Mouse (Mus musculus) myocyte (in vitro differentiated cells): ENCODE measurements at regions not wholly inside any gene's neighbourhood (a gene's known extent, or its start where the extent isn't known, plus 50 kb on each side); places are given as distances from the start of the nearest gene placed in this dataset.

Experiments used
- H3K27me3 ChIP-seq: one replicate; pipeline ENCODE4 v1.6.1; 2011; ENCODE audit not compliant: control insufficient read depth, insufficient read depth, insufficient read length
- H3K36me3 ChIP-seq: one replicate; pipeline ENCODE4 v1.6.1; 2011; ENCODE audit not compliant: control insufficient read depth, insufficient read depth
- H3K4me2 ChIP-seq: one replicate; pipeline ENCODE4 v1.6.1; 2011; ENCODE audit warnings: low read depth, control low read depth
- H3K4me3 ChIP-seq: one replicate; pipeline ENCODE4 v1.5.1; 2011; ENCODE audit warnings: mild to moderate bottlenecking, control low read depth, moderate library complexity
- H3K79me2 ChIP-seq: one replicate; pipeline ENCODE4 v1.6.1; 2011; ENCODE audit not compliant: control insufficient read depth, insufficient read depth
- H3ac ChIP-seq: one replicate; pipeline ENCODE4 v1.6.1; 2011; ENCODE audit not compliant: control insufficient read depth, insufficient read length
- CEBPB ChIP-seq: IDR thresholded peaks from 2 replicates; pipeline ENCODE4 v1.6.1; 2011; ENCODE audit warnings: mild to moderate bottlenecking, moderate library complexity; ENCODE audit not compliant: poor library complexity, insufficient read depth, severe bottlenecking
- E2F4 ChIP-seq: IDR thresholded peaks from one replicate; pipeline ENCODE4 v1.6.1; 2011; ENCODE audit warnings: mild to moderate bottlenecking, control low read depth, moderate library complexity; ENCODE audit not compliant: insufficient read depth
- MAX ChIP-seq: IDR thresholded peaks from one replicate; pipeline ENCODE4 v1.6.1; 2011; ENCODE audit warnings: low read depth, mild to moderate bottlenecking, control low read depth
- MYOD1 ChIP-seq, 3 experiments: IDR thresholded peaks; one replicate each; pipeline ENCODE4 v1.6.1; 2011; ENCODE audit warnings: control low read depth in 2 of 3, low read depth in 2 of 3, mild to moderate bottlenecking in 2 of 3, moderate library complexity in 1 of 3; ENCODE audit not compliant: insufficient read length in 2 of 3, control insufficient read depth in 1 of 3
- MYOG ChIP-seq, 3 experiments: IDR thresholded peaks; one replicate each; pipeline ENCODE4 v1.6.1; 2011; ENCODE audit warnings: control low read depth in 2 of 3, low read depth in 2 of 3, mild to moderate bottlenecking in 2 of 3; ENCODE audit not compliant: insufficient read length in 2 of 3, control insufficient read depth in 1 of 3, insufficient read depth in 1 of 3
- POLR2A ChIP-seq: IDR thresholded peaks from one replicate; pipeline ENCODE4 v1.6.1; 2011; ENCODE audit warnings: low read depth, mild to moderate bottlenecking, control low read depth, moderate library complexity; ENCODE audit not compliant: insufficient read length
- POLR2AphosphoS2 ChIP-seq: IDR thresholded peaks from one replicate; pipeline ENCODE4 v1.6.1; 2011; ENCODE audit warnings: low read depth, control low read depth; ENCODE audit not compliant: insufficient read length
- REST ChIP-seq: IDR thresholded peaks from one replicate; pipeline ENCODE4 v1.6.1; 2011; ENCODE audit warnings: mild to moderate bottlenecking, control low read depth, moderate library complexity; ENCODE audit not compliant: insufficient read depth, insufficient read length
- SRF ChIP-seq: IDR thresholded peaks from one replicate; pipeline ENCODE4 v1.6.1; 2011; ENCODE audit warnings: low read depth; ENCODE audit not compliant: control insufficient read depth, insufficient read length
- TCF12 ChIP-seq: IDR thresholded peaks from one replicate; pipeline ENCODE4 v1.6.1; 2011; ENCODE audit warnings: mild to moderate bottlenecking, control low read depth; ENCODE audit not compliant: poor library complexity, insufficient read depth, severe bottlenecking
- TCF3 ChIP-seq: IDR thresholded peaks from one replicate; pipeline ENCODE4 v1.6.1; 2011; ENCODE audit warnings: low read depth, control low read depth; ENCODE audit not compliant: insufficient read length
- USF1 ChIP-seq: IDR thresholded peaks from one replicate; pipeline ENCODE4 v1.6.1; 2011; ENCODE audit warnings: low read depth, mild to moderate bottlenecking, control low read depth, moderate library complexity

DNA sequence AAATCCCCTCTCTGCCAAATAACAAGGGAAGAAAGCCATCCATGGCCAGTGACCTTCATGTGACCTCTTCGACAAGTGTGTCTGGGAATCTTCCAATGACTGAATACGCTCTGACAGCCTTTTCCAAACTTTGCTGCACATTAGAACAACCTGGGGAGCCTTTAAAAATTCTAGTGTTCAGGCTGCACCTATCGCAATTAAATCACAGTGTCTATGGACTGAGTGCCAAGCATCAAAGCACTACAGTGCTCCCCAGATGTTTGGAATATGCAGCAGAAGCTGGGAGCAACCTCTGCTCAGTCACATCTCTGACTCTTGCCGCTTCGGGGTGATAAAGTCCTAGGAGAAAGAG is 370.2 kb upstream of the Atp2b1 start:
- H3K27me3 ChIP-seq = no peaks in the 10 kb centered on the region
- TF ChIP-seq E2F4 = no peak
- no peak for TF ChIP-seq POLR2AphosphoS2
- TF ChIP-seq MYOD1 (IDR thresholded peaks at IDR 0.05; ENCODE audit: control insufficient read depth in 1 of 3, insufficient read length in 2 of 3, low read depth in 2 of 3) = no peak
- no peak for TF ChIP-seq MAX
- no peak for TF ChIP-seq POLR2A
- TF ChIP-seq MYOG (IDR thresholded peaks at IDR 0.05; ENCODE audit: control insufficient read depth in 1 of 3, insufficient read depth in 1 of 3, insufficient read length in 2 of 3, low read depth in 2 of 3) = no peak
- no peak for TF ChIP-seq REST
- TF ChIP-seq SRF = no peak
- TF ChIP-seq USF1 = no peak
- TF ChIP-seq TCF12 = no peak
- TF ChIP-seq TCF3 = no peak
- no peak for TF ChIP-seq CEBPB
- H3ac ChIP-seq = no peak overlapping the region
- no peaks in the 10 kb centered on the region for H3K79me2 ChIP-seq
- no peak overlapping the region for H3K4me3 ChIP-seq
- H3K4me2 ChIP-seq = no peak overlapping the region
- no peaks in the 10 kb centered on the region for H3K36me3 ChIP-seq

DNA sequence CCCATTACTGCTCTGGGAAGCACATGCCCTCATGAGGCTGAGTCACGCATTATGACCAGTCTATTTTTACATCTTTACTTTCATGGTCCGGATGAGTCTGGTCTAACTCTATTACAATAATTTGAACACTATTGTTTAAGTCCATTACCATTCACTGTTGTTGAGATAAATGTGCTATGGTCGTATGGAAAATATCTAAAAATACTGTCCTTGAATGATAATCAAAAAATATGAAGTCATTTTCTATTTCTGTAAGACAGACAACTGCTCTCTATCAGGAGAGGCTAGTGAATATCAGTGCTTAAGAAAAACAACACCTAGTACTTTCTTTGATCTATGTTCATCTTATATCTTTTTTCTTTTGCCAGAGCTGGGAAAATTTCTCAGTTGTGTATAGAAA is 359.6 kb upstream of the Atp2b1 start:
- TF ChIP-seq MYOG (IDR thresholded peaks at IDR 0.05; ENCODE audit: control insufficient read depth in 1 of 3, insufficient read depth in 1 of 3, insufficient read length in 2 of 3, low read depth in 2 of 3) (no peak), TCF3 (no peak), POLR2AphosphoS2 (no peak), CEBPB (no peak), MAX (no peak), POLR2A (no peak), MYOD1 (IDR thresholded peaks at IDR 0.05; ENCODE audit: control insufficient read depth in 1 of 3, insufficient read length in 2 of 3, low read depth in 2 of 3) (no peak), USF1 (no peak), SRF (no peak), TCF12 (no peak), REST (no peak), E2F4 (no peak)
- H3K4me3 ChIP-seq = no peak overlapping the region
- H3K36me3 ChIP-seq = no peaks in the 10 kb centered on the region
- H3ac ChIP-seq = no peak overlapping the region
- no peaks in the 10 kb centered on the region for H3K27me3 ChIP-seq
- no peak overlapping the region for H3K4me2 ChIP-seq
- H3K79me2 ChIP-seq = no peaks in the 10 kb centered on the region

GRCm38 (mm10) chr10:98557470-98558060 is 356.6 kb upstream of the Atp2b1 start:
- no peak overlapping the region for H3K4me2 ChIP-seq
- H3ac ChIP-seq = no peak overlapping the region
- no peaks in the 10 kb centered on the region for H3K27me3 ChIP-seq
- H3K79me2 ChIP-seq = no peaks in the 10 kb centered on the region
- no peak for TF ChIP-seq CEBPB
- TF ChIP-seq POLR2A = no peak
- no peak for TF ChIP-seq MAX
- no peak for TF ChIP-seq E2F4
- no peak for TF ChIP-seq REST
- TF ChIP-seq USF1 = no peak
- TF ChIP-seq MYOD1 (IDR thresholded peaks at IDR 0.05; ENCODE audit: control insufficient read depth in 1 of 3, insufficient read length in 2 of 3, low read depth in 2 of 3) = no peak
- TF ChIP-seq POLR2AphosphoS2 = no peak
- no peak for TF ChIP-seq MYOG (IDR thresholded peaks at IDR 0.05; ENCODE audit: control insufficient read depth in 1 of 3, insufficient read depth in 1 of 3, insufficient read length in 2 of 3, low read depth in 2 of 3)
- no peak for TF ChIP-seq TCF12
- H3K36me3 ChIP-seq = no peaks in the 10 kb centered on the region
- H3K4me3 ChIP-seq = no peak overlapping the region

DNA sequence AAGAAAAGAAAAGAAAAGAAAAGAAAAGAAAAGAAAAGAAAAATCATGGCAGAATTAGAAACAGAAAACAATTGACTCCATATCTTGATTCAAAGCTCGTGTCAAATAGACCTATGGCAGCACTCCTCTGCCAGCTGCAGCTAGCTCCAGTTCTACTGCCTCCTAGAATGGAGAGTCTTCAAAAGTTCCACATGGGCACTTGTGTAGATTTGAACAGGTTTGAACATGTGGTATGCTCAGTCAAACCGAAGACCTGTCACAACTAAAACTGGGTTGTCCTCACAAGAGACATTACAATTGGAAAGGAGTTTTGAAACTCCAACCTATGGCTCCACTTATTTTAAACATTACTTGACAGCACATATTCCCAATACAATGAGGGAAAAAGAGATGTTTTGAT is 355.6 kb upstream of the Atp2b1 start:
- Histone ChIP-seq H3K36me3 (no peaks in the 10 kb centered on the region), H3K4me2 (no peak overlapping the region), H3K27me3 (no peaks in the 10 kb centered on the region), H3K79me2 (no peaks in the 10 kb centered on the region), H3K4me3 (no peak overlapping the region), H3ac (no peak overlapping the region)
- TF ChIP-seq CEBPB = no peak
- no peak for TF ChIP-seq MYOG (IDR thresholded peaks at IDR 0.05; ENCODE audit: control insufficient read depth in 1 of 3, insufficient read depth in 1 of 3, insufficient read length in 2 of 3, low read depth in 2 of 3)
- TF ChIP-seq E2F4 = no peak

GRCm38 (mm10) chr10:98562297-98562912 is 351.8 kb upstream of the Atp2b1 start:
- TF ChIP-seq POLR2A = no peak
- no peak for TF ChIP-seq E2F4
- TF ChIP-seq MAX = no peak
- no peak for TF ChIP-seq REST
- TF ChIP-seq POLR2AphosphoS2 = no peak
- no peak for TF ChIP-seq SRF
- TF ChIP-seq TCF3 = no peak
- no peak for TF ChIP-seq MYOD1 (IDR thresholded peaks at IDR 0.05; ENCODE audit: control insufficient read depth in 1 of 3, insufficient read length in 2 of 3, low read depth in 2 of 3)
- TF ChIP-seq TCF12 = no peak
- no peak for TF ChIP-seq USF1
- no peak for TF ChIP-seq CEBPB
- no peak for TF ChIP-seq MYOG (IDR thresholded peaks at IDR 0.05; ENCODE audit: control insufficient read depth in 1 of 3, insufficient read depth in 1 of 3, insufficient read length in 2 of 3, low read depth in 2 of 3)
- Histone ChIP-seq H3K27me3 (no peaks in the 10 kb centered on the region), H3ac (no peak overlapping the region), H3K79me2 (no peaks in the 10 kb centered on the region), H3K36me3 (no peaks in the 10 kb centered on the region), H3K4me3 (no peak overlapping the region), H3K4me2 (no peak overlapping the region)
